Mouse (Mus musculus): Measurements from ENCODE around the gene Il20rb.

Gene Il20rb

DNA sequence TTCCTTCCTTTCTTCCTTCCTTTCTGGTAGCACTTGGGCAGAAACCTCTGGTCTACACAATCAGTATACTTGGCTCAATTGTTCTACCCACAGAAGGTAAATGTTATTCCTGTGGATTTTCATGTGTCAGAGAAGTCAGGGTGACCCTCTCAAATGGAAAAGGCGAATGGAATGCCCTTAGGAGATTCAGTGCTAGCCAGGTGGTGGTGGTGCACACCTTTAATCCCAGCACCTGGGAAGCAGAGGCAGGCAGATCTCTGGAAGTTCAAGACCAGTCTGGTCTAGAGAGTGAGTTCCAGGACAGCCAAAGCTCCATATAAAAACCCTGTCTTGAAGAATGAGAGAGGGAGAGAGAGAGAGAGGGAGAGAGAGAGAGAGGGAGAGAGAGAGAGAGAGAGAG lies 16.4 kb downstream of the Il20rb start:
- DNase-seq (ENCODE audit: low spot score) = no peak

GRCm38 (mm10) chr9:100469681-100470080 lies 16.9 kb downstream of the Il20rb start:
- DNase-seq (ENCODE audit: low spot score) = no peak

DNA sequence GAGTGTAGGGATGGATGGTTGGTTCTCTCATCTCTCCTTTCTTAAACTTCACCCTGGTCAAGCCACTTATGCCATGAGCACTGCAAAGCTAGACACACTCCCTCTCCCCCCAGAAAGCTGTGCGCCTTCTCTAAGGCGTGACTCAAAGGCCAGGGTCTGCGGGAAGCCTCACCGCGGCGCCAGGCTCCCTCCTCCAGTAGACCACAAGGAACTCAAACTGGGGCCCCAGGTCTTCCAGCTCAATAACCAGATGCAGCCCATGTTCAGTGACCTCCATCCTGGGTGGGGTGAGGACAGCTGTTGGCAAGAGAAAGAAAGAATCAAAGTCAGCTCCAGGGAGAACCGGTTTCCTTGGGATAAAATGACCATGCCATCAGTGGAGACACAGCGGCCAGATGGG lies 18.4 kb downstream of the Il20rb start:
- DNase-seq (ENCODE audit: low spot score) = no peak

- peak; percentile 74 for DNase-seq (ENCODE audit: low spot score)
Measured at GRCm38 (mm10) chr9:100467653-100468052, 18.9 kb downstream of the Il20rb start.

DNA sequence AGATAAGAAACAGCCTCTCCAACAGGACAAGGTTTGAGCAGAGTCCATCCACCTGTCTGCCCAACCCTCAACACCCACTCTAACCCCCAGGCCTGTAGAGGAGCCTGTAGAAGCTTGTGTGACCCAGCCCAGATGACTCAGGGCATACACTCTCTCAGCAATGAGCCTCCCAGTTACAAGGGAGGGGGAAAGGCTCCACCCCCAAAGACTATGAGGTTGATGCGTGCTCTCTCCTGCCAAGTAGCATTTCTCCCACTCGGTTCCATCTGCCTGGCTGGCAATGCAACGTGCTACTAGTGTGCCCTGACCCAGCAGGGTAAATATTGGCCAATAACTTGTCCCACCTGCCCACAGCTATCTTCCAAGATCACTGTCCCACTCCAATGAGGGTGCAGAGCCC lies 19.8 kb downstream of the Il20rb start:
- DNase-seq (ENCODE audit: low spot score) = no peak

- DNase-seq (ENCODE audit: low spot score) = no peak
Measured at GRCm38 (mm10) chr9:100465988-100466387, 20.6 kb downstream of the Il20rb start.

DNA sequence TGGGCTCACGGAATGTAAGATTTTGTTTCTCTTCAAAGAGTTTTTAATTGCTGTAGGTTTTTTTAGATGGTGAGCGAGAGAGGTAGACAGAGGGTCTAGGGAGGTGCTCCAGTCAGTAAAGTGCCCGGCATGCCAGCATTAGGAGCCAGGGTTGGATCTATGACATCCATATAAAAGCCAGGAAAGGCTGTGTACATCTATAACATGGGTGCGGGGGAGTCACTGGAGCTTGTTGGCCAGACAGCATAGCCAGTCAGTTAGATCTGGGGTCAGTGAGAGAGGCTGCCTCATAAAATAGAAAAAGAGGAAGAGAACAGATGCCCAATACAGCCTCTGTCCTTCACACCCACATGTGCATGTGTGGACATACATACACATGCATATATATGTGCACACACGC lies 21.2 kb downstream of the Il20rb start:
- no peak for DNase-seq (ENCODE audit: low spot score)

DNA sequence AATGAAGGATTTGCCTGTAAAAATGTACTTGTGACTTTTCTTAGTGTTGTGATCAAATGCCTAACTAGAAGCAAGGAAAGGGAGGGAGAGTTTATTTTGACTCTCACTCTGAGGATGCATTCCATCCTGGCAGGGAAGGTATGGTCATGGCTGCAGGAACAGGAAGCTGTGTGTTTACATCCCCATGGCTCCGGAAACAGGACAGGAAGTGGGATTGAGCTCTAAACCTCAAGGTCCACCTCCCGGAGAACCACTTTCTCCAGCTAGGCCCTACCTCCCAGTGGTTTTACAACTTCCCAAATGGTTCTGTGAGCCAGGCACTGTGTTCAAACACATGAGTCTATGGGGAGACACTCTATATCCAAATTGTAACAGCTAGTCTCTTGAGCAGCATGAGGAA lies 22.8 kb downstream of the Il20rb start:
- no peak for DNase-seq (ENCODE audit: low spot score)

- no peak for DNase-seq (ENCODE audit: low spot score)
Measured at GRCm38 (mm10) chr9:100462098-100462497, 24.5 kb downstream of the Il20rb start.

GRCm38 (mm10) chr9:100461671-100462070 lies 24.9 kb downstream of the Il20rb start:
- no peak for DNase-seq (ENCODE audit: low spot score)

GRCm38 (mm10) chr9:100460203-100460602 lies 26.4 kb downstream of the Il20rb start:
- DNase-seq (ENCODE audit: low spot score) = no peak

DNA sequence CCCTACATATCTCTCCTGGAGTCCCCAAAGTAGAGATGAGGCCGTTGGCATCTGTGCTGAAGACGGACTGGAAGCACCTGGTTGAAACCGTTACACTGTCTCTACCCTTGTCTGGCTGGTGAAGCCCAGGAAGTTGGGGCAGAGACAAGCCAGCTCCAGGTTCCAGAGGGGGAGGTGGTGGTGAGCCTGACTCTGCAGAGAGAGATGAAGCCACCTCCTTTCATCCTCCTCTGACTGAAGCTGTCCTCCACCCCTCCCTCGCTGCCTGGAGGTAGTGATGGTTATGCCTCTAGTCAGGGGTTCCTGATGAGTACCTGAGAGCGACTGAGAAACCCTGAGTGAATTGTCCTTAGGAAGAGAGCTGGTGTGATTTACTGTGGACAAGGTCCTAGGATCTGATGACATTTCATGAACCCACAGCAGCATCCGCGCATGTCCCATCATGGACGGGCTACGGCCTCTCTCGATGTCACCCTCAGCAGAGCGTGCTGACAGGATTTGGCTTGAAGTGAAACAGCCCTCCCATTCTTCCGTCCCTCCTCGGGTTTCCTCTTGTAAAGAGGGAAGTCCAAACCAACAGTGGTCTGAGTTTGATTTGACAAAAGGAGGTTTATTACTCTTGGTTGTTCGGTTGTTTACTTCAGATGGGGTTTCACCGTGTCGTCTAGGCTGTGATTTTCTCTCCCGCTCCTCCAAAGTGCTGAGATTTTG lies 28.5 kb downstream of the Il20rb start:
- no peak for DNase-seq (ENCODE audit: low spot score)

DNA sequence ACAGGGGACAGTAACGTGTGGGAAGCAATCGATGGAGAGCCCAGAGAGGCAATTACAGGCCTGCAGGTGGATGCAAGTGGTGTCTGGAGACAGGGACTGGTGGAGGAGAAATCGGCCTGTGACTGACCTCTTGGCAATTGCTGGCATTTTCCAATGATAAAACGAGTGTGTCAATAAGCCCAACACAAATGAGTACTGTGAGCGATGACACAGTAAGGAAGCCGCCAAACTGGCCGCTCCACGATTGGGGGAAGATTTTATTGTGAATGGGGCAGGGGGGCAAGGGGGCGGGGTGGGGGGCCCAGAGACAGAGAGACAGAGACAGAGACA lies 32.0 kb downstream of the Il20rb start:
- no peak for DNase-seq (ENCODE audit: low spot score)

DNA sequence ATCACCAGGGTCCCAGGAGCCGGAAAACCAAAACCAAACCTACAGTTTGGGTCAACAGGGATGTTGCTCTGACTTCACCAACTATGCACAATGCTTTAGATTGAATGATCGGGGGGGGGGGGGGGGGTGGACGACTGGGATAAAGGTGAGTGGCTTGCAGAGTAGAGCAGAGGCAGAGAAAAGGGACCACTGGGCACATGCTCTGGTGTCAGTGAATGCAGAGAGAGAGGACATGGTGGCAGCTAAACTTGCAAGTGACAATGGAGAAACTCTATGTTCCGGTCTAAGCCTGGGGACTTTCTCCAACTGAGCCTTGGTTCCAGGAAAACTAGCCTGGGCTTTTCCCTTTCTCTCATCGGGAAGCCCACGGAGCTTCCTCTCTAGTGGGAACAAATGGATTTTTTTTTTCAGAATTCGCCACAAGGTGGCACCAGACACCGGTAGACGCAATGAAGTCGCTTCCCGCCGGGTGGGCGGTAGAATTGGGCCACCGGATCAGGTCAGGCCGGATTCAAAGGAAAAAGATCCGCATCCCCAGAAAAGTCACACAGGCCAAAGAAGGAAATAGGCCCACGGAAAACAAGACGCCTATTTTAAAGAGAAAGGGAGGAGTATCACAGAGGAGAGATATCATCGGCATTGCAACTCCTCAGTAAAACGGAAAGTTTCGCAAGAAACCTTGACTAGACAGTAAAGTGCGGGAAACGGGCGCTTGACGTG lies 32.5 kb downstream of the Il20rb start:
- peak; percentile 85 for DNase-seq (ENCODE audit: low spot score)

DNA sequence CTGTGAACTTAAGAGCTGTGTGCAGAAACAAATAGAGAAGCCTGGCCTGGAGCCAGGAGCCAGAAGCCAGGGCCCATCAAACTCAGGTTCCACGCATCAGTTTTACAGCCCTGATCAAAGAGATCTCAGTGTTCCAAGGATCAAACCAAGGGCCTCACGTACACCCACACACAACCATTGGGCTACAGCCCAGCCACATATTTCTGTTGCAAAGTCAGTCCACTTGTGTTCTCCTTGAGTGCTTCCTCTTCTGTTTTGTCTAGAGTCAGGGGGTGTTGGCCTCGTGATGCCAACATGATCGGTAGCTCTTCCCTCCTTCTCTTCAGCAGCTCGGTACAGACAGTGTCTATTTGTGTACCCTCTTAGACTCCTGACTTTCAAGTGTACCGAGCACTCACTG lies 34.2 kb downstream of the Il20rb start:
- no peak for DNase-seq (ENCODE audit: low spot score)

- peak; percentile 92 for DNase-seq (ENCODE audit: low spot score)
Measured at GRCm38 (mm10) chr9:100446059-100446686, 40.4 kb downstream of the Il20rb start.

- peak; percentile 68 for DNase-seq (ENCODE audit: low spot score)
Measured at GRCm38 (mm10) chr9:100440111-100440790, 46.3 kb downstream of the Il20rb start.

- no peak for DNase-seq (ENCODE audit: low spot score)
Measured at GRCm38 (mm10) chr9:100439481-100439880, 47.1 kb downstream of the Il20rb start.

GRCm38 (mm10) chr9:100438994-100439393 lies 47.6 kb downstream of the Il20rb start:
- no peak for DNase-seq (ENCODE audit: low spot score)

GRCm38 (mm10) chr9:100436865-100437595 lies 49.6 kb downstream of the Il20rb start:
- no peak for DNase-seq (ENCODE audit: low spot score)

DNA sequence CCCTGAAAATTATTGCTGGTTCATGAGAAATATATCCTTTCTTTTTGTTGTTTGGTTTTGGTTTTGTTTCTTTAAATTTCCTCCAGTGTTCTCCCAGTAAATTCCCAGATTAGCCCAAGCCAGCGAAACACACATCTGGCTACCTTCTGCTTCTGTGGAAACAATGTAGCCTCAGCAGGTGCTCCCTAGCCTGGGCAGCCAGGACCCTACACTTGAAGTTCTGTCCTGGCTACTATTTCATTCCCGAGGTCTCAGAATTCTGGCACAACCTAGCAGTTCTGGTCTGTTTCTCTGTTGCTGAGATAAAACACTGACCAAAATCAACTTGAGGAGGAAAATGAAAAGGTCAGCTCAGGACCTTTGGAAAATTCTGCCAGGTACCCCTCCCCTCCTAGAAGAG lies 55.2 kb downstream of the Il20rb start:
- no peak for DNase-seq (ENCODE audit: low spot score)

GRCm38 (mm10) chr9:100430911-100431310 lies 55.7 kb downstream of the Il20rb start:
- DNase-seq (ENCODE audit: low spot score) = no peak
